29 mouse cellular contexts compared by ENCODE assay signal in genomic region chr2:26626081-26626480, GRCm38 (mm10). TPM values are rescaled to one million over a fixed set of nuclear protein-coding genes. Genes with fewer than 3 reads are reported as not detected.
DNase-seq lines count a peak whose midpoint lies in the region; ATAC-seq and TF ChIP-seq lines count a peak whose summit lies in the region.
"Had no signal": no experiment of that assay in that cellular context is flagged by ENCODE, and none has a peak within 500 bp of the region (broad histone marks: within the 10 kb centered on the region; RNA-seq: fewer than 3 reads in every experiment).

No protein-coding gene starts in this region.

- TF ChIP-seq EP300 in stomach, postnatal 0 days (optimal IDR thresholded peaks at IDR 0.05) = no peak

- H3K9me3 ChIP-seq in hindbrain, postnatal 0 days (ENCODE audit: low read length) = no peaks in the 10 kb centered on the region
- H3K9me3 ChIP-seq in hindbrain, embryonic 14.5 days (ENCODE audit: control insufficient read depth, low read length) = no peaks in the 10 kb centered on the region
- no peaks in the 10 kb centered on the region for H3K9me3 ChIP-seq in stomach, postnatal 0 days (ENCODE audit: control insufficient read depth, low read length)
- H3K9me3 ChIP-seq: embryonic facial prominence, embryonic 12.5 days; heart, embryonic 12.5 days; hindbrain, embryonic 10.5 days; liver, embryonic 13.5 days; midbrain, embryonic 12.5 days had no signal

- H3K9ac ChIP-seq in hindbrain, postnatal 0 days (replicated peaks; ENCODE audit: low read length) = no peak overlapping the region
- no peak overlapping the region for H3K9ac ChIP-seq in hindbrain, embryonic 14.5 days
- no peak overlapping the region for H3K9ac ChIP-seq in stomach, postnatal 0 days (ENCODE audit: low read length)
- H3K9ac ChIP-seq: embryonic facial prominence, embryonic 12.5 days; heart, embryonic 12.5 days; liver, embryonic 13.5 days; midbrain, embryonic 12.5 days had no signal

- no peaks in the 10 kb centered on the region for H3K27me3 ChIP-seq in hindbrain, postnatal 0 days (ENCODE audit: insufficient read depth, low read length)
- H3K27me3 ChIP-seq in hindbrain, embryonic 14.5 days (ENCODE audit: control insufficient read depth, insufficient read depth, low read length) = no peaks in the 10 kb centered on the region
- H3K27me3 ChIP-seq in stomach, postnatal 0 days (ENCODE audit: control insufficient read depth, insufficient read depth, low read length) = no peaks in the 10 kb centered on the region
- H3K27me3 ChIP-seq: embryonic facial prominence, embryonic 12.5 days had no signal

- H3K27ac ChIP-seq in hindbrain, postnatal 0 days = no peak overlapping the region
- no peak overlapping the region for H3K27ac ChIP-seq in hindbrain, embryonic 14.5 days
- no peak overlapping the region for H3K27ac ChIP-seq in stomach, postnatal 0 days (replicated peaks)
- H3K27ac ChIP-seq: embryonic facial prominence, embryonic 12.5 days; hindbrain, embryonic 10.5 days; kidney, postnatal 0 days; liver, embryonic 13.5 days; macrophage; midbrain, embryonic 12.5 days had no signal

- DNase-seq in hindbrain, postnatal 0 days (ENCODE audit: low spot score) = no peak
- DNase-seq in hindbrain, embryonic 14.5 days (ENCODE audit: low spot score) = no peak
- peak; percentile 42 to 65 for DNase-seq in lung, adult 18-20 months
- no peak for DNase-seq in lung, postnatal 10 days
- DNase-seq in brain, embryonic 14.5 days (ENCODE audit: low read depth) = no peak
- no peak for DNase-seq in stomach, postnatal 0 days (ENCODE audit: low spot score)
- DNase-seq in adrenal gland, adult 18-20 months (ENCODE audit: low spot score in 2 of 2) = no peak
- DNase-seq: adrenal gland, postnatal 36 days; cerebellum, adult 11-12 months; cerebellum, postnatal 14 days; gastrocnemius, postnatal 25 days; heart, adult 18-20 months; heart, postnatal 10 days; kidney, adult 18-20 months; liver, embryonic 13.5 days; right cerebral cortex, postnatal 14 days; thymus, postnatal 25 days had no signal

- TF ChIP-seq CTCF in hindbrain, postnatal 0 days (IDR thresholded peaks at IDR 0.05; ENCODE audit: low read depth) = peak; percentile 23
- peak; percentile 6; the same call in 1 of the 2 replicates for TF ChIP-seq CTCF in brain, embryonic 14.5 days (IDR thresholded peaks at IDR 0.05; ENCODE audit: borderline replicate concordance, extremely low read depth, insufficient read depth, insufficient read length)
- peak; percentile 44 for TF ChIP-seq CTCF in stomach, postnatal 0 days (IDR thresholded peaks at IDR 0.05; ENCODE audit: low read depth)

- peaks cover 10% of the 10 kb centered on the region for H3K4me1 ChIP-seq in hindbrain, postnatal 0 days (ENCODE audit: insufficient read depth, low read length)
- H3K4me1 ChIP-seq in hindbrain, embryonic 14.5 days (replicated peaks; ENCODE audit: control insufficient read depth, insufficient read depth, low read length) = peaks cover 22% of the 10 kb centered on the region
- no peaks in the 10 kb centered on the region; the same call in 1 of the 2 replicates for H3K4me1 ChIP-seq in stomach, postnatal 0 days (replicated peaks; ENCODE audit: control insufficient read depth, insufficient read depth)

- no peak for ATAC-seq in hindbrain, postnatal 0 days
- ATAC-seq in hindbrain, embryonic 14.5 days (ENCODE audit: low FRiP score) = no peak
- ATAC-seq in stomach, postnatal 0 days (ENCODE audit: low FRiP score, low TSS enrichment) = no peak

- 67% methylated on average over 3 of the region's 3 CpGs for WGBS in hindbrain, postnatal 0 days
- 72% methylated on average over 3 of the region's 3 CpGs for WGBS in hindbrain, embryonic 14.5 days
- 69% methylated on average over 3 of the region's 3 CpGs for WGBS in stomach, postnatal 0 days

- TF ChIP-seq POLR2A in brain, embryonic 14.5 days (IDR thresholded peaks at IDR 0.05; ENCODE audit: borderline replicate concordance, extremely low read depth, insufficient read depth, insufficient read length, poor library complexity, severe bottlenecking) = no peak

- no peak overlapping the region for H3K4me2 ChIP-seq in hindbrain, postnatal 0 days (ENCODE audit: low read depth, low read length)
- H3K4me2 ChIP-seq in hindbrain, embryonic 14.5 days (replicated peaks) = no peak overlapping the region
- H3K4me2 ChIP-seq in stomach, postnatal 0 days (replicated peaks; ENCODE audit: low read depth) = no peak overlapping the region
- H3K4me2 ChIP-seq: embryonic facial prominence, embryonic 12.5 days; heart, embryonic 12.5 days; liver, embryonic 13.5 days; midbrain, embryonic 12.5 days had no signal

- no peak overlapping the region for H3K4me3 ChIP-seq in hindbrain, postnatal 0 days (ENCODE audit: low read length)
- no peak overlapping the region for H3K4me3 ChIP-seq in hindbrain, embryonic 14.5 days (replicated peaks; ENCODE audit: low read length)
- no peak overlapping the region for H3K4me3 ChIP-seq in stomach, postnatal 0 days (ENCODE audit: low read depth, low read length)
- H3K4me3 ChIP-seq: embryonic facial prominence, embryonic 12.5 days; heart, embryonic 12.5 days; hindbrain, embryonic 10.5 days; liver, embryonic 13.5 days; midbrain, embryonic 12.5 days had no signal

- no peaks in the 10 kb centered on the region for H3K36me3 ChIP-seq in hindbrain, postnatal 0 days (ENCODE audit: insufficient read depth, low read length)
- no peaks in the 10 kb centered on the region for H3K36me3 ChIP-seq in hindbrain, embryonic 14.5 days (replicated peaks; ENCODE audit: control insufficient read depth, insufficient read depth)
- H3K36me3 ChIP-seq in stomach, postnatal 0 days (ENCODE audit: control insufficient read depth, insufficient read depth, low read length) = no peaks in the 10 kb centered on the region
- H3K36me3 ChIP-seq: embryonic facial prominence, embryonic 12.5 days; heart, embryonic 12.5 days; hindbrain, embryonic 10.5 days; liver, embryonic 13.5 days; midbrain, embryonic 12.5 days had no signal

RNA-seq across cellular contexts. Expression of gene Fam69b, which starts 2.2 kb away (rescaled TPM):
- 289 and 302 TPM in 2 replicates for total RNA-seq in hindbrain, postnatal 0 days (2014; rRNA removed)
- polyA plus RNA-seq in hindbrain, postnatal 0 days (2015; fragmentation: Nextera tagmentation; extraction: Ambion mirVana) = 129 and 142 TPM in 2 replicates
- polyA plus RNA-seq in hindbrain, embryonic 14.5 days (2014; fragmentation: Nextera tagmentation; extraction: Ambion mirVana) = 128 and 136 TPM in 2 replicates
- 119 and 133 TPM in 2 replicates for polyA plus RNA-seq in brain, embryonic 14.5 days (2012; rRNA removed)
- 10.9 and 13.4 TPM in 2 replicates for polyA plus RNA-seq in stomach, postnatal 0 days (2015; fragmentation: Nextera tagmentation; extraction: Ambion mirVana)
- total RNA-seq in adrenal gland, adult 18-20 months (2021) = 10 to 100 TPM in 1 of 2 experiments, 1 to 10 TPM in 1; 8.6 to 13.9 TPM
- total RNA-seq: monocyte, adult 5-6 weeks had no signal
- polyA plus RNA-seq: macrophage had no signal

RNA-seq across cellular contexts. Expression of gene Agpat2, which starts 21.9 kb away (rescaled TPM):
- 12.2 and 13.9 TPM in 2 replicates for total RNA-seq in hindbrain, postnatal 0 days (2014; rRNA removed)
- 6.2 and 8.2 TPM in 2 replicates for polyA plus RNA-seq in hindbrain, postnatal 0 days (2015; fragmentation: Nextera tagmentation; extraction: Ambion mirVana)
- polyA plus RNA-seq in hindbrain, embryonic 14.5 days (2014; fragmentation: Nextera tagmentation; extraction: Ambion mirVana) = 5.6 and 6.6 TPM in 2 replicates
- polyA plus RNA-seq in brain, embryonic 14.5 days (2012; rRNA removed) = 5.5 and 6.1 TPM in 2 replicates
- 109 and 120 TPM in 2 replicates for polyA plus RNA-seq in stomach, postnatal 0 days (2015; fragmentation: Nextera tagmentation; extraction: Ambion mirVana)
- total RNA-seq in adrenal gland, adult 18-20 months (2021) = 100 to 1,000 TPM; 431 to 896 TPM

RNA-seq across cellular contexts. Expression of gene Gm20532, which starts 39.6 kb away (rescaled TPM):
- total RNA-seq in hindbrain, postnatal 0 days (2014; rRNA removed) = not detected in 2 replicates
- polyA plus RNA-seq in hindbrain, postnatal 0 days (2015; fragmentation: Nextera tagmentation; extraction: Ambion mirVana) = not detected in 2 replicates
- not detected in 2 replicates for polyA plus RNA-seq in hindbrain, embryonic 14.5 days (2014; fragmentation: Nextera tagmentation; extraction: Ambion mirVana)
- not detected in 2 replicates for polyA plus RNA-seq in brain, embryonic 14.5 days (2012; rRNA removed)
- 0.18 TPM in 1 of 2 replicates, not detected in the other for polyA plus RNA-seq in stomach, postnatal 0 days (2015; fragmentation: Nextera tagmentation; extraction: Ambion mirVana)
- not detected for total RNA-seq in adrenal gland, adult 18-20 months (2021)
- total RNA-seq: adrenal gland, postnatal 36 days; gastrocnemius, postnatal 25 days; heart, adult 18-20 months; layer of hippocampus, postnatal 14 days; monocyte, adult 5-6 weeks had no signal
- polyA plus RNA-seq: embryonic facial prominence, embryonic 12.5 days; forebrain, embryonic 11.5 days; hindbrain, embryonic 10.5 days; kidney, postnatal 0 days; limb, embryonic 11.5 days; liver, embryonic 13.5 days; midbrain, embryonic 12.5 days; neural tube, embryonic 11.5 days; spleen, adult 2 months had no signal

RNA-seq across cellular contexts. Expression of gene Lcn4, which starts 45.0 kb away (rescaled TPM):
- not detected in 2 replicates for total RNA-seq in hindbrain, postnatal 0 days (2014; rRNA removed)
- polyA plus RNA-seq in hindbrain, postnatal 0 days (2015; fragmentation: Nextera tagmentation; extraction: Ambion mirVana) = not detected in 2 replicates
- polyA plus RNA-seq in hindbrain, embryonic 14.5 days (2014; fragmentation: Nextera tagmentation; extraction: Ambion mirVana) = not detected in 2 replicates
- not detected in 2 replicates for polyA plus RNA-seq in brain, embryonic 14.5 days (2012; rRNA removed)
- not detected in 2 replicates for polyA plus RNA-seq in stomach, postnatal 0 days (2015; fragmentation: Nextera tagmentation; extraction: Ambion mirVana)
- total RNA-seq in adrenal gland, adult 18-20 months (2021) = not detected
- total RNA-seq: adrenal gland, postnatal 36 days; gastrocnemius, postnatal 25 days; heart, adult 18-20 months; heart, postnatal 10 days; layer of hippocampus, postnatal 14 days; monocyte, adult 5-6 weeks had no signal
- polyA plus RNA-seq: embryonic facial prominence, embryonic 12.5 days; forebrain, embryonic 11.5 days; heart, embryonic 12.5 days; hindbrain, embryonic 10.5 days; kidney, postnatal 0 days; limb, embryonic 11.5 days; liver, embryonic 13.5 days; macrophage; midbrain, embryonic 12.5 days; neural tube, embryonic 11.5 days had no signal

RNA-seq across cellular contexts. Expression of gene Egfl7, which starts 46.3 kb away (rescaled TPM):
- total RNA-seq in hindbrain, postnatal 0 days (2014; rRNA removed) = 70.4 and 79.5 TPM in 2 replicates
- 74.8 and 76.5 TPM in 2 replicates for polyA plus RNA-seq in hindbrain, postnatal 0 days (2015; fragmentation: Nextera tagmentation; extraction: Ambion mirVana)
- 62.2 and 69.2 TPM in 2 replicates for polyA plus RNA-seq in hindbrain, embryonic 14.5 days (2014; fragmentation: Nextera tagmentation; extraction: Ambion mirVana)
- polyA plus RNA-seq in brain, embryonic 14.5 days (2012; rRNA removed) = 139 and 192 TPM in 2 replicates
- 49.7 and 54.3 TPM in 2 replicates for polyA plus RNA-seq in stomach, postnatal 0 days (2015; fragmentation: Nextera tagmentation; extraction: Ambion mirVana)
- 100 to 1,000 TPM in 1 of 2 experiments, 10 to 100 TPM in 1; 97.9 to 102 TPM for total RNA-seq in adrenal gland, adult 18-20 months (2021)
- total RNA-seq: monocyte, adult 5-6 weeks had no signal

Comparison
In these comparisons a context has a peak if more than half of its experiments do, and no peak if none do; other contexts are left out.
1. DNase-seq: peak in lung, adult 18-20 months (2 of 2); none in hindbrain, postnatal 0 days (single experiment), hindbrain, embryonic 14.5 days (single experiment), lung, postnatal 10 days (single experiment), brain, embryonic 14.5 days (single experiment), stomach, postnatal 0 days (single experiment) and adrenal gland, adult 18-20 months (0 of 2).
2. RNA of gene Agpat2, which starts 21.9 kb away (polyA plus RNA-seq): 109 to 120 TPM in stomach, postnatal 0 days; 6.2 to 8.2 TPM in hindbrain, postnatal 0 days, 5.6 to 6.6 TPM in hindbrain, embryonic 14.5 days and 5.5 to 6.1 TPM in brain, embryonic 14.5 days; every median in the first group is over 10 times any median in the second.
3. Peak in every context shown above with its lines, with median percentiles within 50 percentile points of each other: CTCF ChIP-seq.